Comparison of ENCODE assay signal across 9 mouse cellular contexts in genomic region chr7:35064286-35065258, GRCm38 (mm10). TPM values are rescaled to one million over a fixed set of nuclear protein-coding genes. Genes with fewer than 3 reads are reported as not detected.
DNase-seq lines count a peak whose midpoint lies in the region; ATAC-seq lines count a peak whose summit lies in the region.
"Had no signal": no experiment of that assay in that cellular context is flagged by ENCODE, and none has a peak within 500 bp of the region (broad histone marks: within the 10 kb centered on the region; RNA-seq: fewer than 3 reads in every experiment).

No protein-coding gene starts in this region.

- H3K9ac ChIP-seq in hindbrain, embryonic 13.5 days = no peak overlapping the region

- H3K27me3 ChIP-seq in hindbrain, embryonic 13.5 days = no peaks in the 10 kb centered on the region

- no peaks in the 10 kb centered on the region for H3K9me3 ChIP-seq in hindbrain, embryonic 13.5 days

- WGBS in hindbrain, embryonic 13.5 days = 73% methylated on average over 14 of the region's 14 CpGs

- intact Hi-C loops in left cerebral cortex, postnatal 4 days (cut with DNase I) = no loop called here
- intact Hi-C loops in left cerebral cortex, postnatal 36 days (cut with DNase I) = no loop called here

- H3K36me3 ChIP-seq in hindbrain, embryonic 13.5 days = no peaks in the 10 kb centered on the region

- H3K27ac ChIP-seq in hindbrain, embryonic 13.5 days = no peak overlapping the region

- peak; percentile 61 to 62 for DNase-seq in adrenal gland, adult (ENCODE audit: inconsistent age in 2 of 2, low spot score in 1 of 2)
- no peak for DNase-seq in adrenal gland, adult 2 months
- DNase-seq in left cerebral cortex, postnatal 4 days = peak; percentile 72
- no peak for DNase-seq in left cerebral cortex, postnatal 36 days (ENCODE audit: low spot score in 2 of 2)
- DNase-seq in lung, postnatal 36 days = peak; percentile 83
- DNase-seq in MN1 (ENCODE audit: low spot score) = no peak
- DNase-seq: thymus, postnatal 25 days had no signal

- peaks cover 8% of the 10 kb centered on the region for H3K4me1 ChIP-seq in hindbrain, embryonic 13.5 days (replicated peaks)

- H3K4me2 ChIP-seq in hindbrain, embryonic 13.5 days = no peak overlapping the region

- peak; percentile 65 for ATAC-seq in common myeloid progenitor, adult 5-6 weeks (replicated peaks; ENCODE audit: low read depth, poor library complexity, severe bottlenecking)
- ATAC-seq in hindbrain, embryonic 13.5 days (ENCODE audit: low FRiP score) = no peak

- H3K4me3 ChIP-seq in hindbrain, embryonic 13.5 days = no peak overlapping the region

RNA-seq across cellular contexts. Expression of gene Cebpg, which starts 8.2 kb away (rescaled TPM):
- 10 to 100 TPM; 46.0 to 65.3 TPM for total RNA-seq in adrenal gland, adult 2 months (2021)
- polyA plus RNA-seq in adrenal gland, adult 2 months (2012; rRNA removed) = 2.1 and 2.3 TPM in 2 replicates
- 10 to 100 TPM; 26.4 to 27.4 TPM for total RNA-seq in left cerebral cortex, postnatal 4 days (2021)
- 10 to 100 TPM; 35.0 to 37.1 TPM for total RNA-seq in left cerebral cortex, postnatal 36 days (2021)
- 29.8 and 33.7 TPM in 2 replicates for total RNA-seq in common myeloid progenitor, adult 5-6 weeks (2017)
- polyA plus RNA-seq in hindbrain, embryonic 13.5 days (2015; fragmentation: Nextera tagmentation; extraction: Ambion mirVana) = 38.6 and 41.4 TPM in 2 replicates

RNA-seq across cellular contexts. Expression of gene Cebpa, which starts 54.5 kb away (rescaled TPM):
- total RNA-seq in adrenal gland, adult 2 months (2021) = 100 to 1,000 TPM in 1 of 2 experiments, 10 to 100 TPM in 1; 88.3 to 319 TPM
- polyA plus RNA-seq in adrenal gland, adult 2 months (2012; rRNA removed) = 405 and 678 TPM in 2 replicates
- total RNA-seq in left cerebral cortex, postnatal 4 days (2021) = 1 to 10 TPM; 2.0 to 2.7 TPM
- total RNA-seq in left cerebral cortex, postnatal 36 days (2021) = 10 to 100 TPM in 1 of 2 experiments, 1 to 10 TPM in 1; 9.3 to 11.0 TPM
- total RNA-seq in common myeloid progenitor, adult 5-6 weeks (2017) = 14.3 and 19.7 TPM in 2 replicates
- 0.47 and 0.60 TPM in 2 replicates for polyA plus RNA-seq in hindbrain, embryonic 13.5 days (2015; fragmentation: Nextera tagmentation; extraction: Ambion mirVana)

Comparison
In these comparisons a context has a peak if more than half of its experiments do, and no peak if none do; other contexts are left out.
1. DNase-seq: peak in adrenal gland, adult (2 of 2), left cerebral cortex, postnatal 4 days (single experiment) and lung, postnatal 36 days (single experiment); none in adrenal gland, adult 2 months (single experiment), left cerebral cortex, postnatal 36 days (0 of 2) and MN1 (single experiment).